Mouse (Mus musculus) midbrain, embryonic 14.5 days (tissue): ENCODE measurements at regions not wholly inside any gene's neighbourhood (a gene's known extent, or its start where the extent isn't known, plus 50 kb on each side); places are given as distances from the start of the nearest gene placed in this dataset.

Experiments used
- ATAC-seq: fragments of 200-750 bp; cut with Nextera tagmentation; 2 replicates; pipeline ENCODE4 v1.8.0; 2017; ENCODE audit warnings: moderate number of reproducible peaks, moderate library complexity; ENCODE audit not compliant: low FRiP score, low TSS enrichment
- DNase-seq: peaks from one replicate; pipeline ENCODE4 v3.0.0-alpha.2; 2015
- H3K27ac ChIP-seq: fragments of 300-500 bp; sonication (generic); replicated peaks from 2 replicates; pipeline ENCODE4 v1.5.1; 2014; ENCODE audit warnings: mild to moderate bottlenecking, low read depth, low read length, moderate library complexity
- H3K27me3 ChIP-seq: fragments of 300-500 bp; sonication (generic); 2 replicates; pipeline ENCODE4 v1.6.1; 2014; ENCODE audit warnings: low read length, control low read depth, mixed read lengths; ENCODE audit not compliant: control insufficient read depth, insufficient read depth
- H3K36me3 ChIP-seq: fragments of 300-500 bp; sonication (generic); 2 replicates; pipeline ENCODE4 v1.6.1; 2014; ENCODE audit warnings: low read length, control low read depth; ENCODE audit not compliant: control insufficient read depth, insufficient read depth
- H3K4me1 ChIP-seq: fragments of 300-500 bp; sonication (generic); 2 replicates; pipeline ENCODE4 v1.6.1; 2014; ENCODE audit warnings: mild to moderate bottlenecking, antibody characterized with exemption, low read length, control low read depth; ENCODE audit not compliant: control insufficient read depth, insufficient read depth
- H3K4me2 ChIP-seq: fragments of 300-500 bp; sonication (generic); 2 replicates; pipeline ENCODE4 v1.6.1; 2014; ENCODE audit warnings: mild to moderate bottlenecking, low read length, moderate library complexity
- H3K4me3 ChIP-seq: fragments of 300-500 bp; sonication (generic); replicated peaks from 2 replicates; pipeline ENCODE4 v1.5.1; 2014; ENCODE audit warnings: low read depth, low read length
- H3K9ac ChIP-seq: fragments of 300-500 bp; sonication (generic); replicated peaks from 2 replicates; pipeline ENCODE4 v1.6.1; 2014; ENCODE audit warnings: mild to moderate bottlenecking, low read length, moderate library complexity
- H3K9me3 ChIP-seq: fragments of 300-500 bp; sonication (generic); 2 replicates; pipeline ENCODE4 v1.6.1; 2016; ENCODE audit warnings: low read length, control low read depth, mixed read lengths; ENCODE audit not compliant: control insufficient read depth
- WGBS: fragments of 180-500 bp; shearing (Covaris S2); extraction: QIAGEN DNeasy Blood & Tissue Kit; methylation state at CpG from one replicate; pipeline ENCODE4 v1.1.7; 2014; 5-methylcytosine and 5-hydroxymethylcytosine counted together

DNA sequence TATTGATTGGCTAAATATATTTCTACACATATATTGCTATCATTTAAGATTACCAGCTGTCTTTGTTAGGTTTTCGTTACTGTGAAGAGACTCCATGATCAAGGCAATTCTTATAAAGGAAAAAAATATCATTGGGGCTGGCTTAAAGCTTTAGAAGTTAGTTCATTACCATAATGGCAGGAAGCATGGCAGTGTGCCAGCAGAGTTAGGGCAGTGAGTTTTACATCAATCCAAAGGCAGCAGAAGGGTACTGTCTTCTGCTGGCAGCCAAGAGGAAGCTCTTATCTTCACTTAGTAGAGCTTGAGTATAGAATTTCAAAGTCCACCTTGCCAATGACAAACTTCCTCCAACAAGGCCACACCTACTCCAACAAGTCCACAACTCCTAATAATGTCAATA is 1744.6 kb upstream of the Adgrl3 start:
- H3K9me3 ChIP-seq: no peaks in the 10 kb centered on the region
- no peak overlapping the region for H3K4me3 ChIP-seq
- no peaks in the 10 kb centered on the region for H3K27me3 ChIP-seq
- H3K27ac ChIP-seq: no peak overlapping the region
- H3K36me3 ChIP-seq: no peaks in the 10 kb centered on the region
- H3K9ac ChIP-seq: no peak overlapping the region
- H3K4me1 ChIP-seq: no peaks in the 10 kb centered on the region
- no peak overlapping the region for H3K4me2 ChIP-seq
- WGBS: 57% methylated on average over 1 of the region's 1 CpGs
- peak; percentile 34 for DNase-seq
- ATAC-seq: no peak

- no peak for DNase-seq
- 90% methylated on average over 4 of the region's 4 CpGs for WGBS
Measured at GRCm38 (mm10) chr5:79300001-79300723, 1719.8 kb upstream of the Adgrl3 start.

DNA sequence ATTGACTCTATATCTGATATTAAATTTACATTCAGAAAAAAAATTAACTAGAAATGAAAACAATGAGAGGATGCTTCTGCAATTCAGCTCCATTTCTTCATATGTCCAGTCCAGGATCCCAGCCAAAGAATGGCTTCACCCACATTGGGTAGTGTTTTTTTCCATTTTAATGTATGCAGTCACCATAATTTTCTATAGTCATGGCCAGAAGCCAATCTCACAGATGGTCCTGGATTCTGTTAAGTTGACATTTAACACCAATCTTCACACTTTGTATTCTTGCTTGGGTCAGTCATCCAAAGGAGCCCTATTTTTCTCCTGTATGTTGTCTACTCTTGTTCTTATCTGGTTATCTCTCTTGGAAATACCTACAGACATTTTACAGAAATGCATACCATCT is 1713.8 kb upstream of the Adgrl3 start:
- no peak overlapping the region for H3K27ac ChIP-seq
- no peak overlapping the region for H3K4me3 ChIP-seq
- ATAC-seq: no peak
- H3K36me3 ChIP-seq: no peaks in the 10 kb centered on the region
- H3K4me2 ChIP-seq: no peak overlapping the region
- no peaks in the 10 kb centered on the region for H3K9me3 ChIP-seq
- H3K4me1 ChIP-seq: no peaks in the 10 kb centered on the region
- H3K9ac ChIP-seq: no peak overlapping the region
- H3K27me3 ChIP-seq: no peaks in the 10 kb centered on the region
- DNase-seq: no peak

More at GRCm38 (mm10) chr5:79300001-79300723, 1719.8 kb upstream of the Adgrl3 start:
- Histone ChIP-seq H3K27me3 (no peaks in the 10 kb centered on the region), H3K36me3 (no peaks in the 10 kb centered on the region), H3K4me3 (no peak overlapping the region), H3K4me2 (no peak overlapping the region), H3K27ac (no peak overlapping the region), H3K9me3 (no peaks in the 10 kb centered on the region), H3K9ac (no peak overlapping the region), H3K4me1 (no peaks in the 10 kb centered on the region)
- no peak for ATAC-seq
